Mouse (Mus musculus) forebrain, embryonic 13.5 days (tissue): ENCODE measurements at regions not wholly inside any gene's neighbourhood (a gene's known extent, or its start where the extent isn't known, plus 50 kb on each side); places are given as distances from the start of the nearest gene placed in this dataset.

ENCODE experiments used
- ATAC-seq: fragments of 200-750 bp; cut with Nextera tagmentation; 2 replicates; pipeline ENCODE4 v1.8.0; 2017
- H3K27ac ChIP-seq: fragments of 300-500 bp; sonication (generic); 2 replicates; pipeline ENCODE4 v1.5.1; 2015; ENCODE audit warnings: inconsistent platforms, mild to moderate bottlenecking, moderate library complexity
- H3K27me3 ChIP-seq: fragments of 300-500 bp; sonication (generic); 2 replicates; pipeline ENCODE4 v1.6.1; 2015; ENCODE audit warnings: mild to moderate bottlenecking, inconsistent platforms
- H3K36me3 ChIP-seq: fragments of 300-500 bp; sonication (generic); 2 replicates; pipeline ENCODE4 v1.6.1; 2015; ENCODE audit warnings: mild to moderate bottlenecking, inconsistent platforms; ENCODE audit not compliant: poor library complexity, severe bottlenecking
- H3K4me1 ChIP-seq: fragments of 300-500 bp; sonication (generic); 2 replicates; pipeline ENCODE4 v1.6.1; 2015; ENCODE audit warnings: inconsistent platforms
- H3K4me2 ChIP-seq: fragments of 300-500 bp; sonication (generic); 2 replicates; pipeline ENCODE4 v1.6.1; 2015; ENCODE audit warnings: inconsistent platforms, mild to moderate bottlenecking, moderate library complexity
- H3K4me3 ChIP-seq: fragments of 300-500 bp; sonication (generic); 2 replicates; pipeline ENCODE4 v1.5.1; 2015; ENCODE audit warnings: mild to moderate bottlenecking, inconsistent platforms
- H3K9ac ChIP-seq: fragments of 300-500 bp; sonication (generic); 2 replicates; pipeline ENCODE4 v1.6.1; 2015; ENCODE audit warnings: mild to moderate bottlenecking, inconsistent platforms
- H3K9me3 ChIP-seq: fragments of 300-500 bp; sonication (generic); replicated peaks from 2 replicates; pipeline ENCODE4 v1.6.1; 2016; ENCODE audit warnings: inconsistent platforms
- WGBS: fragments of 180-500 bp; shearing (Covaris S2); methylation state at CpG from one replicate; pipeline ENCODE4 v1.1.7; 2015; 5-methylcytosine and 5-hydroxymethylcytosine counted together

DNA sequence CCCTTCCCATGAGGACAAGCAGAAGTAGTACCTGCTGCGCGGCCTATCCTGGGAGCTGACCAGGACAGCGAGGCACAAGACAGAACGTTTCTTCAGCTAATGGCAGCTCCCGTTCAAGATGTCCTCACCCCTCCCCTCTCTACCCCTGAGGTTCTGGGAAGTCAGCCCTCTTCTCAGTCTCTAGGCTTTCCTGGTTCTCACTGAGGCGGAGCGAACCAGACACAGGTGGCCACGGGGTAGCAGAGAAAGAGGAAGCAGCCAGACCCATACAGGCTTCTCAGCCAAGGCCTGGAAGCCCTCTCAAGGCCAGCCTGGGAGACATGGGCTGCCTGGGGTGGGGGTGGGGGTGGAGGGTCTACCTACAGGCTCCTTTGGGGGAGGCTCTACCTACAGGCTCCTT is 78.5 kb upstream of the Sertad2 start:
- no peaks in the 10 kb centered on the region for H3K36me3 ChIP-seq
- WGBS: 79% methylated on average over 8 of the region's 8 CpGs
- H3K4me1 ChIP-seq: no peaks in the 10 kb centered on the region
- H3K9me3 ChIP-seq: no peaks in the 10 kb centered on the region
- no peak for ATAC-seq
- H3K27me3 ChIP-seq: no peaks in the 10 kb centered on the region
- no peak overlapping the region for H3K27ac ChIP-seq
- no peak overlapping the region for H3K9ac ChIP-seq
- H3K4me2 ChIP-seq: no peak overlapping the region
- H3K4me3 ChIP-seq: no peak overlapping the region

DNA sequence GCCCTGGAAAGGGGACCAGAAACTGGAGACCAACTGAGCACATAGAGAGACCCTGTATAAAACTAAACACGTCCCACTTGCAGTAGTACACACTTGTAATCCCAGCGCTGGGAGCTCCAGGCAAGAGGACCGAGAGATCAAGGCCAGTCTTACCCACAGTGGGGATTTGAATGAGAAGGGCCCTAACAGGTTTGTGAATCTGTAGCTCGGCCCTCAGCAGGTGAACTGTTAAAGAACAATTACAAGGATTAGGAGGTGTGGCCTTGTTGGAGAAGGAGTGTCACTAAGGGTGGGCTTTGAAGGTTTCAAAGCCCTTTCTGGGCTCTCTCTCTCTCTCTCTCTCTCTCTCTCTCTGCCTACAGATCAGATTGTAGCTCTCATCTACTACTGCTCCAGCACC is 76.5 kb upstream of the Sertad2 start:
- Histone ChIP-seq H3K27ac (no peak overlapping the region), H3K4me2 (no peak overlapping the region), H3K4me1 (no peaks in the 10 kb centered on the region), H3K4me3 (no peak overlapping the region), H3K9ac (no peak overlapping the region), H3K27me3 (no peaks in the 10 kb centered on the region), H3K9me3 (no peaks in the 10 kb centered on the region), H3K36me3 (no peaks in the 10 kb centered on the region)
- WGBS: 17% methylated on average over 4 of the region's 4 CpGs
- no peak for ATAC-seq

- WGBS: 84% methylated on average over 12 of the region's 12 CpGs
- Histone ChIP-seq H3K27ac (no peak overlapping the region), H3K4me3 (no peak overlapping the region), H3K4me2 (no peak overlapping the region), H3K9me3 (no peaks in the 10 kb centered on the region), H3K4me1 (no peaks in the 10 kb centered on the region), H3K36me3 (no peaks in the 10 kb centered on the region), H3K9ac (no peak overlapping the region), H3K27me3 (no peaks in the 10 kb centered on the region)
- no peak for ATAC-seq
Observed at GRCm38 (mm10) chr11:20468319-20469018, 74.6 kb upstream of the Sertad2 start.

GRCm38 (mm10) chr11:20469368-20469767 is 73.7 kb upstream of the Sertad2 start:
- H3K9me3 ChIP-seq: no peaks in the 10 kb centered on the region
- no peak overlapping the region for H3K4me3 ChIP-seq
- H3K27ac ChIP-seq: no peak overlapping the region
- H3K4me1 ChIP-seq: no peaks in the 10 kb centered on the region
- H3K9ac ChIP-seq: no peak overlapping the region
- H3K27me3 ChIP-seq: no peaks in the 10 kb centered on the region
- WGBS: 85% methylated on average over 5 of the region's 5 CpGs
- H3K36me3 ChIP-seq: no peaks in the 10 kb centered on the region
- no peak for ATAC-seq
- no peak overlapping the region for H3K4me2 ChIP-seq

DNA sequence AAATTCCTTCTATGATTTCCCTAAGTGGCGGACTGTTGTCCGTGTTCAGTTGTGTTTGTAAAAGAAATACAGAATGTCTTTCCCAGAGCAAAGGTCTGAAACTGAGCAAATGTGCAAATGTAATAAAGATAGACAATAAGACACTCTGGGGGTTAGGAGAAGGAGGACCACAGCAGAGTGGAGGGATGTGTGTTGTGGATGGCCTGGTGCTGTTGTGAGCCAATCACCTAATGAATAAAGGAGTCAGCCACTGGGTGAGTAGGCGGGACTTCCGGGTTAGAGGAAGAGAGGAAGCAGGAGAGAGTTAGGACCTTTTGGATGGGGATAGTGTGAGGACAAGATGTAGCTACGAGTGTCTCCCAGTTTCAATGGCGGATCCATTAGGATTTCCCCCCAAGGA is 72.7 kb upstream of the Sertad2 start:
- no peak for ATAC-seq
- Histone ChIP-seq H3K9ac (no peak overlapping the region), H3K27ac (no peak overlapping the region), H3K4me1 (no peaks in the 10 kb centered on the region), H3K27me3 (no peaks in the 10 kb centered on the region), H3K4me2 (no peak overlapping the region), H3K9me3 (no peaks in the 10 kb centered on the region), H3K36me3 (no peaks in the 10 kb centered on the region), H3K4me3 (no peak overlapping the region)
- 82% methylated on average over 6 of the region's 6 CpGs for WGBS

- H3K27ac ChIP-seq: no peak overlapping the region
- H3K4me2 ChIP-seq: no peak overlapping the region
- H3K4me3 ChIP-seq: no peak overlapping the region
- no peaks in the 10 kb centered on the region for H3K36me3 ChIP-seq
- ATAC-seq: no peak
- peaks cover 7% of the 10 kb centered on the region for H3K4me1 ChIP-seq
- no peak overlapping the region for H3K9ac ChIP-seq
- H3K27me3 ChIP-seq: no peaks in the 10 kb centered on the region
- 93% methylated on average over 1 of the region's 1 CpGs for WGBS
- H3K9me3 ChIP-seq: no peaks in the 10 kb centered on the region
Observed at GRCm38 (mm10) chr11:20472336-20472735, 70.7 kb upstream of the Sertad2 start.

DNA sequence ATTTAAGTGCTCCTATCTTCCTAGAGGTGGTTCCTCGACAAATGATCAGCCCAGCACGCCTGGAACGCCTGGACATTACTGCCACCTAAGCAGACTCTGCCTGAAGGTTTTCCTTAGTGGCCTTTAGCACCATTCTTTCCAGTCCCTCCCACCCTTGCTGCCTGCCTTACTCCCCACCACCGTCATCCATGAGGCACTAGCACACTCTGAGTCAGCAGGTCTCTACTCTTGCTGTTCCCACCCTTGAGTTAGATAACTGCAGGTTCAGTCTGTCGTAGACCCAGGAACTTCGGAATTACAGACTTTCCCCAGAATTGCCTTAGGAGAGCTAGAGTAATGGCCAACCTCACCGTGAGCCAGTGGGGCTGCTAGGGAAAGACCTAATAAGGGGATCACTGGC is 67.4 kb upstream of the Sertad2 start:
- peaks cover 12% of the 10 kb centered on the region for H3K4me1 ChIP-seq
- H3K9me3 ChIP-seq: peaks cover 5% of the 10 kb centered on the region; the same call in 1 of the 2 replicates
- H3K9ac ChIP-seq: no peak overlapping the region
- no peaks in the 10 kb centered on the region for H3K36me3 ChIP-seq
- H3K4me3 ChIP-seq: no peak overlapping the region
- H3K27me3 ChIP-seq: no peaks in the 10 kb centered on the region
- ATAC-seq: no peak
- no peak overlapping the region for H3K4me2 ChIP-seq
- WGBS: 82% methylated on average over 7 of the region's 7 CpGs
- H3K27ac ChIP-seq: no peak overlapping the region

- H3K9ac ChIP-seq: no peak overlapping the region
- no peaks in the 10 kb centered on the region for H3K27me3 ChIP-seq
- H3K4me1 ChIP-seq: peaks cover 12% of the 10 kb centered on the region
- H3K27ac ChIP-seq: no peak overlapping the region
- WGBS: 87% methylated on average over 3 of the region's 3 CpGs
- H3K9me3 ChIP-seq: peaks cover 5% of the 10 kb centered on the region; the same call in 1 of the 2 replicates
- no peak overlapping the region for H3K4me3 ChIP-seq
- no peak overlapping the region for H3K4me2 ChIP-seq
- no peak for ATAC-seq
- no peaks in the 10 kb centered on the region for H3K36me3 ChIP-seq
Observed at GRCm38 (mm10) chr11:20476494-20476893, 66.6 kb upstream of the Sertad2 start.

GRCm38 (mm10) chr11:20477183-20478037 is 65.6 kb upstream of the Sertad2 start:
- H3K9ac ChIP-seq: no peak overlapping the region
- peaks cover 12% of the 10 kb centered on the region for H3K4me1 ChIP-seq
- peak overlapping the region; percentile 8; the same call in 1 of the 2 replicates for H3K4me3 ChIP-seq
- H3K4me2 ChIP-seq: peak overlapping the region; percentile 43
- peaks cover 5% of the 10 kb centered on the region; the same call in 1 of the 2 replicates for H3K9me3 ChIP-seq
- peak; percentile 85 for ATAC-seq
- H3K27ac ChIP-seq: no peak overlapping the region
- no peaks in the 10 kb centered on the region for H3K36me3 ChIP-seq
- 13% methylated on average over 19 of the region's 19 CpGs for WGBS
- H3K27me3 ChIP-seq: no peaks in the 10 kb centered on the region

DNA sequence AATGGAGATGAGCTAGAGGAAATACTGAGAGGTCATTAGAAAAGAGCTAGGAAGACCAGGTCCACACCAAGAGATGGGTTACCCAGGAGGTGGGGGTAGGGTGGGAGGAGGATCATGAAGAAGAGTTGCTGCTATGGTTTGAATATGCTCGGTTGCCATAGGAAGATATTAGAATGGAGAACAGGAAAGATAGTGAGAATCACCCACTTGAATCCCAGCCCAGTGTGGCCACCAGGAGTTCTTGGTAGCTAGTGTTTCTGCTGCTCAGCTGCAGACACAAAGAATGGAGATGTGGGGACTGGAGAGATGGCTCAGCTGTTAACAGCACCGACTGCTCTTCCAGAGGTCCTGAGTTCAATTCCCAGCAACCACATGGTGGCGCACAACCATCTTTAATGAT is 62.4 kb upstream of the Sertad2 start:
- no peak overlapping the region for H3K4me2 ChIP-seq
- peaks cover 12% of the 10 kb centered on the region for H3K4me1 ChIP-seq
- H3K9ac ChIP-seq: no peak overlapping the region
- no peaks in the 10 kb centered on the region for H3K27me3 ChIP-seq
- H3K27ac ChIP-seq: no peak overlapping the region
- WGBS: 90% methylated on average over 3 of the region's 3 CpGs
- no peak overlapping the region for H3K4me3 ChIP-seq
- ATAC-seq: no peak
- H3K36me3 ChIP-seq: no peaks in the 10 kb centered on the region
- peaks cover 5% of the 10 kb centered on the region; the same call in 1 of the 2 replicates for H3K9me3 ChIP-seq

- Histone ChIP-seq H3K4me2 (no peak overlapping the region), H3K27ac (no peak overlapping the region), H3K36me3 (no peaks in the 10 kb centered on the region), H3K9me3 (no peaks in the 10 kb centered on the region), H3K4me1 (no peaks in the 10 kb centered on the region), H3K27me3 (no peaks in the 10 kb centered on the region), H3K9ac (no peak overlapping the region), H3K4me3 (no peak overlapping the region)
- ATAC-seq: no peak
- WGBS: 82% methylated on average over 2 of the region's 2 CpGs
Observed at GRCm38 (mm10) chr11:20485371-20485770, 57.7 kb upstream of the Sertad2 start.
